Mouse (Mus musculus): ENCODE results near the gene Eif4enif1. TPM values are rescaled to one million over a fixed set of nuclear protein-coding genes. Genes with fewer than 3 reads are reported as not detected.

Eif4enif1 gene
- total RNA-seq (2023) = 10 to 100 TPM; 66.1 to 66.9 TPM

DNA sequence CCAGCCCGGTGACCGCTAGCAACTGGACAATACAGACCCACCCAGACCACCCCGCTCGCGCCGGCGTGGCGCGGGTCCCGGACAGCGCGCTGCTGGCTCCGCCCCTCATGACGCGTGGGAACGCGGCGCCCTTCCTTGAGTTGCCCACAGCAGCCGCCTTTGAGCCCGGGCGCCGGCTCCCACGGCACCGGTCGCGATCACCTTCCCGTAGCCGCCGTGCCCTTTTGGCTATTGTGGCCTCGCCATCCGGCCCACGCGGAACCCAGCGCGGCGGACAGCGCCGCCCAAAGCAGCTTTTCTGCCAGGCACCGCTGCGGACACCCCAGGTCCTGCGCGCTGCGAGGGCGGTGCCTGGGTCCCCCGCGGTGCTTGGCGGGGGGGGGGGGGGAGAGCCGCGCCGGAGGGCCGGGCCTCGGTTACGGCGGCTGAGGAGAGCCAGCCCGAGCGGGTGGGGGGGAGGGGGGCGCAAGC, at the start of gene Eif4enif1:
Eif4enif1 (plus strand) TSS at position 162 of the 471 bp plus-strand sequence.

DNA sequence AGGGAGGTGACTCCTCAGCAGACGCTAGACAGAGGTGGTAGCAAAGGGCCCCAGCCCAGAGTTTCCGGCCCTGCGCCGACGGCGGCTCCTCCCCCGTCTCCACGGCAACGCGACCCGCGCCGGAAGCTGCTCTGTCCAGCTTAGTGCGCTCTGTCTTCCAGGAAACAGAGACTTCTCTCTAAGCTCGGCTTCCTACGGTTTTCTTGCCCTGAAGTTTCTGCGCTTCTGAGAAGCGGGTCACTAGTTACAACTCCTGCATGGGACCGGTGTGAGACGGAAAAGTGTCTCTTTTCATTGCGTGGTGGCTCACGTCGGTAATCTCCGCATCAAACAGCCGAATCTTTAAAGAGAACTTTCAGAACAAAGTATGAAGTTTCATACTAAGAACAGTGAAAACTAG, 8.8 kb upstream of the Eif4enif1 start, which contains the start of gene Sfi1:
Sfi1 (minus strand) TSS at position 101 of the 400 bp plus-strand sequence.

DNA sequence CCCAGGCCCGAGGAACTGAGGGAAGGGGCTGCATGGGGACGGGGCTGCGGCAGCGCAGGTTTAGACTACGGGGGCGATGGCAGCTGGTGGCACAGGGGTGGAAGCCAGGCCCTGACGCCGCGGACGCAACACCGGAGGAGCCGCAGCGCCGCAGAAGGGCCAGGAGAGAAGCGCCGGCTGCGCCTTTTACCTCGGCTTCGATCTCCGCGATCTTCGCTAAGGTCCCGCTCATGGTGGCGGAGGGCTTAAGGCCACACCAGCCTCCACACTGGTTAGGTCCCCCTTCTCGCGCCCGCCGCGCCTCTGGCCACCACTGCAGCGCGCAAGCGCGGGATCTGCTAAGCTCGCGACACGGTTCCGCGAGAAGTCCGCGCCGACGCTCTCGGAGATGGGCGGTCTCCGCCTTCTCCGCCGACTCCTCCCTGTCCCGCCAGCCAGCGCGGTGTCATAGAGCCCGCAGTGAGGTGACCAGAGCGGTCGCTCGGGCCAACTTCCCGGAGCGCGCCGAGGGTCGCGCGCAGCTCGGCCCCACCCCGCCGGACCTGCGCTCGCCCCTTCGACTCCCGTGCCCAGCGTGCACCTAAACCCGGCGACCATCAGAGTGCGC, 64.0 kb downstream of the Eif4enif1 start, which contains the start of gene Drg1:
Drg1 (minus strand) TSS at position 337 of the 607 bp plus-strand sequence.

DNA sequence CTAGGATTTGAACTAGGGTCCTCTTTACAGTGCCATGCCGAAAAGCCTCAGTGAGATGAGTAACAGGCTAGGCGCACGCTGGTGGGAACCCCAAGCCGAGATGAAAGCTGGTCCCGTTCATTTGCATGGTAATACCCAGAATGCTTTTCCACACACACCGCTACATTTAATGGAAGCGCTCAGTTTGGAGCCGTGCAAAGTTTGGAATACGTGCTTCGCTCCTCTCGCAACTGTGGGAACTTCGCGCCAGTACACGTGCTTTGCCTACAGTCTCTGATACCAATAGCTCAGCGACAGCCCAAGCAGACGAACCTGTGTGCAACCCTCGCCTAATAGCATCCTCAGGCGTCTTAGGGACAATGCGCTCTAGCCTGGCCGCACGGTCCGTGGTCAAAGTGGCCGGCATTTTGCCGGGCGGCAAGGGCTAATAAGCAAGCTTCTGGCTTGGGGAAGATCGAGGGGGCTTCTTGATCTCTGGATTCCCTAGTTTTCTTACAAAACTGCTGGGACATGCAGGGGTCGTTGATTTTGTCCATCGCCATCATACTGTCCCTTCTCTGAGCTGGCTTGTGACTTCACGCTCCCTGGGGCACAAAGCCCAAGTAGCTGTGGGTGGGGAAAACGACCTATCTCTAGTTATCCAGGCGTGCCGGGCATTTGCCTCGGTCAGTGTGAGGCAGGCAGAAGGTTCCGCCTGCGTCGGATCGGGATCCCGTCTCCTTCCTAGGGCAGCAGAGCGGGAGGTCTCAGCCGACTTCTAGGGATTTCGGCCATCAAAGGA, 86.5 kb downstream of the Eif4enif1 start, which contains the start of gene Patz1:
Patz1 (plus strand) TSS at position 354 of the 781 bp plus-strand sequence.

Other genes with a start within 250 kb of the Eif4enif1 start
- 10 to 100 TPM; 59.3 to 66.1 TPM for gene Sfi1, start 8.9 kb upstream of the Eif4enif1 start, total RNA-seq (2023)
- gene Drg1, start 64.0 kb downstream of the Eif4enif1 start, total RNA-seq (2023) = 10 to 100 TPM; 43.0 to 44.9 TPM
- 10 to 100 TPM; 34.4 to 35.0 TPM for gene Patz1, start 86.5 kb downstream of the Eif4enif1 start, total RNA-seq (2023)
- gene Pik3ip1, start 128.0 kb downstream of the Eif4enif1 start, total RNA-seq (2023) = 1 to 10 TPM; 4.3 to 8.0 TPM
- 10 to 100 TPM; 49.4 to 50.4 TPM for gene Limk2, start 206.8 kb downstream of the Eif4enif1 start, total RNA-seq (2023)
- 10 to 100 TPM; 11.5 to 14.0 TPM for gene Rnf185, start 250.0 kb downstream of the Eif4enif1 start, total RNA-seq (2023)

All from neutrophil, adult 83 days (primary cell).